Mouse (Mus musculus) cerebellum, adult 2 months (tissue): ENCODE data around the gene Klf13.

ENCODE experiments used
- CTCF ChIP-seq: fragments of 200-500 bp; IDR thresholded peaks from 2 replicates; pipeline ENCODE4 v1.5.1; 2011; ENCODE audit warnings: low read depth, mild to moderate bottlenecking, control low read depth, low read length, moderate library complexity, borderline replicate concordance; ENCODE audit not compliant: insufficient read depth
- POLR2A ChIP-seq: fragments of 200-500 bp; IDR thresholded peaks from 2 replicates; pipeline ENCODE4 v1.6.1; 2011; ENCODE audit warnings: low read length, control low read depth, borderline replicate concordance; ENCODE audit not compliant: insufficient read depth

- TF ChIP-seq POLR2A (no peak), CTCF (no peak)
Measured at GRCm38 (mm10) chr7:63986407-63987182, 47.9 kb upstream of the Klf13 start.
